Mouse (Mus musculus): ENCODE measurements around the gene Lhfpl4. TPM values are rescaled to one million over a fixed set of nuclear protein-coding genes. Genes with fewer than 3 reads are reported as not detected.

Lhfpl4 gene
- polyA plus RNA-seq, 1 experiment from 2014 or later = 1.0 TPM

- Histone ChIP-seq H3K4me2 (no peak overlapping the region), H3K36me3 (ENCODE audit: control insufficient read depth, insufficient read depth, low read length) (peaks cover 6% of the 10 kb centered on the region; the same call in 1 of the 2 replicates), H3K4me1 (replicated peaks; ENCODE audit: control insufficient read depth, insufficient read depth, low read length) (no peaks in the 10 kb centered on the region), H3K9me3 (ENCODE audit: control insufficient read depth, low read length) (no peaks in the 10 kb centered on the region), H3K9ac (ENCODE audit: low read depth, low read length) (no peak overlapping the region), H3K4me3 (ENCODE audit: low read depth, low read length) (no peak overlapping the region), H3K27me3 (replicated peaks; ENCODE audit: control insufficient read depth, insufficient read depth, low read length) (no peaks in the 10 kb centered on the region), H3K27ac (ENCODE audit: low read depth, low read length) (no peak overlapping the region)
- no peak for DNase-seq (ENCODE audit: low spot score)
- WGBS = 90% methylated on average over 10 of the region's 10 CpGs
- no peak for ATAC-seq (replicated peaks; ENCODE audit: low FRiP score)
These were observed 35.1 kb downstream of the Lhfpl4 start for GRCm38 (mm10) chr6:113160106-113160505.

GRCm38 (mm10) chr6:113156064-113156463, 39.1 kb downstream of the Lhfpl4 start:
- H3K27me3 ChIP-seq (replicated peaks; ENCODE audit: control insufficient read depth, insufficient read depth, low read length) = no peaks in the 10 kb centered on the region
- 91% methylated on average over 4 of the region's 4 CpGs for WGBS
- H3K4me2 ChIP-seq = no peak overlapping the region
- no peak overlapping the region for H3K27ac ChIP-seq (ENCODE audit: low read depth, low read length)
- peaks cover 30% of the 10 kb centered on the region for H3K36me3 ChIP-seq (ENCODE audit: control insufficient read depth, insufficient read depth, low read length)
- H3K9ac ChIP-seq (ENCODE audit: low read depth, low read length) = no peak overlapping the region
- H3K9me3 ChIP-seq (ENCODE audit: control insufficient read depth, low read length) = no peaks in the 10 kb centered on the region
- ATAC-seq (replicated peaks; ENCODE audit: low FRiP score) (no peak), DNase-seq (ENCODE audit: low spot score) (no peak)
- H3K4me1 ChIP-seq (replicated peaks; ENCODE audit: control insufficient read depth, insufficient read depth, low read length) = no peaks in the 10 kb centered on the region
- no peak overlapping the region for H3K4me3 ChIP-seq (ENCODE audit: low read depth, low read length)

- peak; percentile 29 for DNase-seq (ENCODE audit: low spot score)
- H3K27ac ChIP-seq (ENCODE audit: low read depth, low read length) = no peak overlapping the region
- no peak overlapping the region for H3K4me3 ChIP-seq (ENCODE audit: low read depth, low read length)
- H3K9me3 ChIP-seq (ENCODE audit: control insufficient read depth, low read length) = no peaks in the 10 kb centered on the region
- H3K27me3 ChIP-seq (replicated peaks; ENCODE audit: control insufficient read depth, insufficient read depth, low read length) = no peaks in the 10 kb centered on the region
- 73% methylated on average over 6 of the region's 6 CpGs for WGBS
- H3K36me3 ChIP-seq (ENCODE audit: control insufficient read depth, insufficient read depth, low read length) = peaks cover 39% of the 10 kb centered on the region
- no peak; the same call in 1 of the 2 replicates for ATAC-seq (replicated peaks; ENCODE audit: low FRiP score)
- H3K4me2 ChIP-seq = no peak overlapping the region
- no peaks in the 10 kb centered on the region for H3K4me1 ChIP-seq (replicated peaks; ENCODE audit: control insufficient read depth, insufficient read depth, low read length)
- H3K9ac ChIP-seq (ENCODE audit: low read depth, low read length) = no peak overlapping the region
These were observed 40.3 kb downstream of the Lhfpl4 start for GRCm38 (mm10) chr6:113154886-113155285.

GRCm38 (mm10) chr6:113154071-113154470, 41.1 kb downstream of the Lhfpl4 start:
- 93% methylated on average over 8 of the region's 8 CpGs for WGBS
- peak; percentile 30 for DNase-seq (ENCODE audit: low spot score)
- H3K36me3 ChIP-seq (ENCODE audit: control insufficient read depth, insufficient read depth, low read length) = peaks cover 45% of the 10 kb centered on the region
- no peak for ATAC-seq (replicated peaks; ENCODE audit: low FRiP score)
- no peaks in the 10 kb centered on the region for H3K27me3 ChIP-seq (replicated peaks; ENCODE audit: control insufficient read depth, insufficient read depth, low read length)
- H3K4me1 ChIP-seq (replicated peaks; ENCODE audit: control insufficient read depth, insufficient read depth, low read length) = no peaks in the 10 kb centered on the region
- no peak overlapping the region for H3K9ac ChIP-seq (ENCODE audit: low read depth, low read length)
- H3K27ac ChIP-seq (ENCODE audit: low read depth, low read length) = no peak overlapping the region
- no peak overlapping the region for H3K4me2 ChIP-seq
- no peak overlapping the region for H3K4me3 ChIP-seq (ENCODE audit: low read depth, low read length)
- H3K9me3 ChIP-seq (ENCODE audit: control insufficient read depth, low read length) = no peaks in the 10 kb centered on the region

- Histone ChIP-seq H3K9me3 (ENCODE audit: control insufficient read depth, low read length) (no peaks in the 10 kb centered on the region), H3K4me2 (no peak overlapping the region), H3K36me3 (ENCODE audit: control insufficient read depth, insufficient read depth, low read length) (peaks cover 33% of the 10 kb centered on the region), H3K9ac (ENCODE audit: low read depth, low read length) (no peak overlapping the region), H3K27ac (ENCODE audit: low read depth, low read length) (no peak overlapping the region), H3K4me1 (replicated peaks; ENCODE audit: control insufficient read depth, insufficient read depth, low read length) (no peaks in the 10 kb centered on the region), H3K4me3 (ENCODE audit: low read depth, low read length) (no peak overlapping the region), H3K27me3 (replicated peaks; ENCODE audit: control insufficient read depth, insufficient read depth, low read length) (no peaks in the 10 kb centered on the region)
- 92% methylated on average over 4 of the region's 4 CpGs for WGBS
- DNase-seq (ENCODE audit: low spot score) (no peak), ATAC-seq (replicated peaks; ENCODE audit: low FRiP score) (no peak)
These were observed 49.9 kb downstream of the Lhfpl4 start for GRCm38 (mm10) chr6:113145249-113145648.

GRCm38 (mm10) chr6:113144764-113145163, 50.4 kb downstream of the Lhfpl4 start:
- H3K4me3 ChIP-seq (ENCODE audit: low read depth, low read length) = no peak overlapping the region
- no peak overlapping the region for H3K4me2 ChIP-seq
- no peak overlapping the region for H3K9ac ChIP-seq (ENCODE audit: low read depth, low read length)
- ATAC-seq (replicated peaks; ENCODE audit: low FRiP score) = no peak
- peaks cover 31% of the 10 kb centered on the region for H3K36me3 ChIP-seq (ENCODE audit: control insufficient read depth, insufficient read depth, low read length)
- no peak overlapping the region for H3K27ac ChIP-seq (ENCODE audit: low read depth, low read length)
- H3K9me3 ChIP-seq (ENCODE audit: control insufficient read depth, low read length) = no peaks in the 10 kb centered on the region
- no peak for DNase-seq (ENCODE audit: low spot score)
- no peaks in the 10 kb centered on the region for H3K27me3 ChIP-seq (replicated peaks; ENCODE audit: control insufficient read depth, insufficient read depth, low read length)
- 98% methylated on average over 1 of the region's 1 CpGs for WGBS
- no peaks in the 10 kb centered on the region for H3K4me1 ChIP-seq (replicated peaks; ENCODE audit: control insufficient read depth, insufficient read depth, low read length)

- Histone ChIP-seq H3K27ac (ENCODE audit: low read depth, low read length) (no peak overlapping the region), H3K4me1 (replicated peaks; ENCODE audit: control insufficient read depth, insufficient read depth, low read length) (no peaks in the 10 kb centered on the region), H3K4me3 (ENCODE audit: low read depth, low read length) (no peak overlapping the region), H3K36me3 (ENCODE audit: control insufficient read depth, insufficient read depth, low read length) (peaks cover 25% of the 10 kb centered on the region), H3K9ac (ENCODE audit: low read depth, low read length) (no peak overlapping the region), H3K27me3 (replicated peaks; ENCODE audit: control insufficient read depth, insufficient read depth, low read length) (no peaks in the 10 kb centered on the region), H3K4me2 (0 out of 2 replicates have a peak overlapping the region, but pooled peaks have one; percentile 2), H3K9me3 (ENCODE audit: control insufficient read depth, low read length) (no peaks in the 10 kb centered on the region)
- no peak for DNase-seq (ENCODE audit: low spot score)
- WGBS = 80% methylated on average over 1 of the region's 1 CpGs
- no peak for ATAC-seq (replicated peaks; ENCODE audit: low FRiP score)
These were observed 53.6 kb downstream of the Lhfpl4 start for GRCm38 (mm10) chr6:113141389-113142094.

- H3K27ac ChIP-seq (ENCODE audit: low read depth, low read length) = no peak overlapping the region
- H3K9me3 ChIP-seq (ENCODE audit: control insufficient read depth, low read length) = no peaks in the 10 kb centered on the region
- no peaks in the 10 kb centered on the region for H3K27me3 ChIP-seq (replicated peaks; ENCODE audit: control insufficient read depth, insufficient read depth, low read length)
- H3K4me1 ChIP-seq (replicated peaks; ENCODE audit: control insufficient read depth, insufficient read depth, low read length) = no peaks in the 10 kb centered on the region
- no peak overlapping the region for H3K4me3 ChIP-seq (ENCODE audit: low read depth, low read length)
- peaks cover 22% of the 10 kb centered on the region for H3K36me3 ChIP-seq (ENCODE audit: control insufficient read depth, insufficient read depth, low read length)
- DNase-seq (ENCODE audit: low spot score) (no peak), ATAC-seq (replicated peaks; ENCODE audit: low FRiP score) (no peak)
- 70% methylated on average over 2 of the region's 2 CpGs for WGBS
- H3K4me2 ChIP-seq = no peak overlapping the region
- H3K9ac ChIP-seq (ENCODE audit: low read depth, low read length) = no peak overlapping the region
These were observed 61.8 kb downstream of the Lhfpl4 start for GRCm38 (mm10) chr6:113133360-113133759.

GRCm38 (mm10) chr6:113120806-113121205, 74.4 kb downstream of the Lhfpl4 start:
- H3K4me1 ChIP-seq (replicated peaks; ENCODE audit: control insufficient read depth, insufficient read depth, low read length) = no peaks in the 10 kb centered on the region
- H3K4me3 ChIP-seq (ENCODE audit: low read depth, low read length) = no peak overlapping the region
- no peak overlapping the region for H3K27ac ChIP-seq (ENCODE audit: low read depth, low read length)
- no peak overlapping the region for H3K9ac ChIP-seq (ENCODE audit: low read depth, low read length)
- H3K36me3 ChIP-seq (ENCODE audit: control insufficient read depth, insufficient read depth, low read length) = peaks cover 52% of the 10 kb centered on the region
- WGBS = 86% methylated on average over 10 of the region's 10 CpGs
- no peaks in the 10 kb centered on the region for H3K9me3 ChIP-seq (ENCODE audit: control insufficient read depth, low read length)
- no peak overlapping the region for H3K4me2 ChIP-seq
- ATAC-seq (replicated peaks; ENCODE audit: low FRiP score) = no peak
- no peaks in the 10 kb centered on the region for H3K27me3 ChIP-seq (replicated peaks; ENCODE audit: control insufficient read depth, insufficient read depth, low read length)
- no peak for DNase-seq (ENCODE audit: low spot score)
